Mouse (Mus musculus) liver, embryonic 11.5 days (tissue): Measurements from ENCODE around the gene Cdv3. TPM values are rescaled to one million over a fixed set of nuclear protein-coding genes. Genes with fewer than 3 reads are reported as not detected.
A peak's percentile ranks its signal among the peaks of the same experiment; 100 is the strongest.
"Not testable (repeated sequence)": the region's sequence is repeated elsewhere in the genome, so short reads cannot be mapped to it uniquely, and the experiment has no call there.

Experiments
- ATAC-seq: fragments of 200-750 bp; cut with Nextera tagmentation; replicated peaks from 2 replicates; pipeline ENCODE4 v1.8.0; 2017; ENCODE audit warnings: moderate number of reproducible peaks, mild to moderate bottlenecking, moderate TSS enrichment, moderate library complexity; ENCODE audit not compliant: low FRiP score
- DNase-seq: peaks from one replicate; pipeline ENCODE4 v3.0.0-alpha.2; 2017; ENCODE audit warnings: low spot score
- H3K27ac ChIP-seq: fragments of 300-500 bp; sonication (generic); 2 replicates; pipeline ENCODE4 v1.5.1; 2014; ENCODE audit warnings: mild to moderate bottlenecking, low read depth, low read length, control low read depth
- H3K27me3 ChIP-seq: fragments of 300-500 bp; sonication (generic); replicated peaks from 2 replicates; pipeline ENCODE4 v1.6.1; 2014; ENCODE audit warnings: low read length, mixed read lengths; ENCODE audit not compliant: control insufficient read depth, insufficient read depth
- H3K36me3 ChIP-seq: fragments of 300-500 bp; sonication (generic); 2 replicates; pipeline ENCODE4 v1.6.1; 2014; ENCODE audit warnings: mild to moderate bottlenecking, low read length, moderate library complexity, mixed read lengths; ENCODE audit not compliant: control insufficient read depth, insufficient read depth
- H3K4me1 ChIP-seq: fragments of 300-500 bp; sonication (generic); replicated peaks from 2 replicates; pipeline ENCODE4 v1.6.1; 2014; ENCODE audit warnings: low read length, mixed read lengths; ENCODE audit not compliant: control insufficient read depth, insufficient read depth
- H3K4me2 ChIP-seq: fragments of 300-500 bp; sonication (generic); 2 replicates; pipeline ENCODE4 v1.6.1; 2014; ENCODE audit warnings: mild to moderate bottlenecking, control low read depth, moderate library complexity
- H3K4me3 ChIP-seq: fragments of 300-500 bp; sonication (generic); 2 replicates; pipeline ENCODE4 v1.5.1; 2014; ENCODE audit warnings: low read depth, low read length, control low read depth
- H3K9ac ChIP-seq: fragments of 300-500 bp; sonication (generic); 2 replicates; pipeline ENCODE4 v1.6.1; 2014; ENCODE audit warnings: low read depth, low read length, control low read depth
- H3K9me3 ChIP-seq: fragments of 300-500 bp; sonication (generic); 2 replicates; pipeline ENCODE4 v1.6.1; 2016; ENCODE audit warnings: low read length, inconsistent platforms, mixed read lengths; ENCODE audit not compliant: control insufficient read depth
- WGBS: fragments of 180-500 bp; shearing (Covaris S2); extraction: QIAGEN DNeasy Blood & Tissue Kit; methylation state at CpG from one replicate; pipeline ENCODE4 v1.1.7; 2014; 5-methylcytosine and 5-hydroxymethylcytosine counted together
- polyA plus RNA-seq: library from polyadenylated mRNA; unstranded; fragments of >200 nt; fragmentation: Nextera tagmentation; extraction: Ambion mirVana; gene quantifications from 2 replicates; pipeline ENCODE4 v1.2.1, GENCODE M21; 2014

Gene Cdv3
- polyA plus RNA-seq, 1 experiment from 2014 or later = 123 TPM

DNA sequence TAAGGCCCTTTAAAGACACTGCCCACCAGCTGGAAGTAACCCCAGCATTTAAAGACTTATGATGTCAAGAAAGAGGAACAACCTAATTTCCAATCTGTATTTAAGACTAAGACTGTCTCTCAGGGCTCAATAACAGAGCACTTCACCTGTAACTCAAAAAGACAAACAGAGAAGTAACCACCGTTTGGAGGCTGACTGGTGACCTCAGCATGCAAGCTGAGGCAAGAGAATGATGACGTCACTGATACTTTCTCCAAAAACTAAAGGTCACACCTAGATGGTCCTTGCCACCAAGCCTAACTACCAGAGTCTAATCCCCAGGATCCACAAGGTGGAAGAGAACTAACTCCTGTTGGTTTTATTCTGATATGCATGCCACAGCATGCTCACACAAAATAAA, 5.0 kb downstream of the Cdv3 start:
- 59% methylated on average over 2 of the region's 2 CpGs for WGBS
- Histone ChIP-seq H3K4me2 (no peak overlapping the region), H3K4me1 (peaks cover 12% of the 10 kb centered on the region)

DNA sequence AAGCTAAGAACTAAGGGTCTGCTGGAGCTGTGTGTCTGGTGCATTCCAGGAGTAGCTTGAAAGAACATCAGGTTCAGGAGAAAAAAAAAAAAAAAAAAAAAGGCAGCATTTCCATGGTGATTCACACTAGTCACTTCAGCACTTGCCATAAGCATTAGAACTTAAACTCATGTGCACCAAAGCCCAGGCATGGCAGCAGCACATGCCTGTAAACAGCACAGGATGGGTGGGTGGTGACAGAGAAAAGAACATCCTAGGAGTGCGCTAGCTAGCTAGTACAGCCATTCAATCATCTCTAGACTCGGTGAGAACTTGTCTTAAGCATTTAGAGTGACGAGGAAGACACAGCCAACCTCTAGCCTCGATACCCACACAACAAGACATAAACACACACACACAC, 7.1 kb downstream of the Cdv3 start:
- H3K4me2 ChIP-seq = no peak overlapping the region
- no peak for DNase-seq
- H3K27ac ChIP-seq = no peak overlapping the region
- H3K9ac ChIP-seq = no peak overlapping the region
- no peaks in the 10 kb centered on the region for H3K27me3 ChIP-seq
- no peaks in the 10 kb centered on the region for H3K9me3 ChIP-seq
- ATAC-seq = peak; percentile 40; the same call in 1 of the 2 replicates
- peaks cover 32% of the 10 kb centered on the region for H3K36me3 ChIP-seq
- WGBS = 84% methylated on average over 4 of the region's 4 CpGs
- H3K4me1 ChIP-seq = peaks cover 12% of the 10 kb centered on the region
- H3K4me3 ChIP-seq = no peak overlapping the region

More for the DNA sequence above, 5.0 kb downstream of the Cdv3 start:
- no peak overlapping the region for H3K27ac ChIP-seq
- no peak overlapping the region for H3K9ac ChIP-seq
- peaks cover 32% of the 10 kb centered on the region for H3K36me3 ChIP-seq
- H3K27me3 ChIP-seq = no peaks in the 10 kb centered on the region
- H3K4me3 ChIP-seq = no peak overlapping the region
- ATAC-seq (no peak), DNase-seq (no peak)
- no peaks in the 10 kb centered on the region for H3K9me3 ChIP-seq

DNA sequence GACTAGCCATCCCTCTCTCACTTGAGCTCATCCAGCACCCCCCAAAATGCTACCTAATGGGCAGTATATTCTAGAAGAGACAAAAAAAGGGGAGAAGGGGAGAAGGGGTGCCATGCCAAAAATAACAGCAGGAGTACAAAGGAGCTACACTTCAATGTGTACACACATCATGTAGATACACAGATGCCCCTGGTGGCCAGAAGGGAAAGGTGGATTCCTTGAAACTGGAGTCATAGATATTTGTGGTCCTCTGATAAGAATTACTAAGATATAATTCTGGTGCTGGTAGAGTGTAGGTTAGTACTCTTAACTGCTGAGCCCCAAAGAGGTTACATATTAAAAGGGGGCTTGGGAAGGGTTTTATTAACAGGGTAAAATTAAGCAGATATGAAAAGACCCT, 7.7 kb downstream of the Cdv3 start:
- H3K36me3 ChIP-seq = peaks cover 30% of the 10 kb centered on the region
- ATAC-seq (peak; percentile 78), DNase-seq (no peak)
- no peaks in the 10 kb centered on the region for H3K27me3 ChIP-seq
- H3K27ac ChIP-seq = no peak overlapping the region
- H3K4me3 ChIP-seq = no peak overlapping the region
- peaks cover 7% of the 10 kb centered on the region for H3K4me1 ChIP-seq
- no peak overlapping the region for H3K4me2 ChIP-seq
- no peaks in the 10 kb centered on the region for H3K9me3 ChIP-seq
- no peak overlapping the region for H3K9ac ChIP-seq

DNA sequence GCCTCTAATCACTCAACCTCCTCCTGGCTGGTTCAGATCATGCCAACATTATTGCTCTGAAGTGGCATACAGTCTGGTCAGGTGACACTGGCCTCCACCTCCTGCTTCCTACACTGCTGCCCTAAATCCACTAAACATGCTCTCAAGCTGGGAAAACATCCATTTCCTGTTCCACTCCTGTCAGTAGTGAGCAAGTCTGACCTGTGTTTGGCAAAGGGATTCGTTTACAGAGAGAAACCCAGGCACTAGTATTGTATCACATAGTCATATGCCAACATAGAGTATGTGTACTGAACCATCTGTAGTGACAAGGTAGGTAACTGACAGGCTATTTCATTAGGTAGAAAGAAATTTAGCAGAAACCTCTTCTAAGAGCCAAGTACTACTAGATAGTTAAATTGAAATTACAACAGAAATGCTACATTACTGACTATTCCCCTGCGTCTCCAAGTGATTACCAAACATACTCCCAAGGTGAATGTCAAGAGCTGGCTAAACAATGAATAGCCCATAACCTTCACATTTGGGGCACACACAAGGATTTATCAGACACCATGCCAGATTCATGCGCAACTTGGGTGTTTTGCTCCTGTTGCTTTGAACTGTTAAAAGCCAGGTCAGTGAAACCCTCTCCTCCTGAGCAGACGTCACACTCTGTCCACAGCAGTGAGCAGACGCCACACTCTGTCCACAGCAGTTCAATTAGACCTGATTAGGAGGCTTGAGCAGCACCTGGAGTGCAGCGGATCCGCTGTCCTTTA, 12.0 kb downstream of the Cdv3 start:
- H3K36me3 ChIP-seq = peaks cover 21% of the 10 kb centered on the region
- ATAC-seq, H3K4me3 ChIP-seq, H3K9ac ChIP-seq, H3K9me3 ChIP-seq, H3K4me1 ChIP-seq, H3K27ac ChIP-seq, DNase-seq, H3K27me3 ChIP-seq, H3K4me2 ChIP-seq: not testable (repeated sequence)
- 78% methylated on average over 6 of the region's 7 CpGs for WGBS

DNA sequence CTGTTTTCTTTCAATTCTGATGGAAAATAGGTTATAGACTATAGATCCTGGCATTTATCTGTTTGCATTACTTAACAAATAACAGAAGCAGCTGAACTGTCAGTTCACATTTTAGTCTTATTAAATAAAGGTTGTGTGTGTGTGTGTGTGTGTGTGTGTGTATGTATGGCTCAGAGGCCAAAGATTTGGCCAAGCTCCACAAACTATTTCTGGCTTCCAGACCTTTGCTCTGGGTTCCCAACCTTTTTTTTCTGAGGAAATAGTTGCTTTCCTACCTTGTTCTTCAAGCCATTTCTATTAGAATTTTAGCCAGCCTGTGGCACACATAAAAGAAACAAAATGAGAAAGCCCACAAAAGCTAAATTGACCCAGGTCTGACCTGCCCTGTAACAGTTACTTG, 16.8 kb downstream of the Cdv3 start:
- Histone ChIP-seq H3K27me3 (no peaks in the 10 kb centered on the region), H3K36me3 (peaks cover 35% of the 10 kb centered on the region), H3K4me3 (no peak overlapping the region), H3K4me2 (no peak overlapping the region), H3K9ac (no peak overlapping the region), H3K9me3 (no peaks in the 10 kb centered on the region), H3K27ac (no peak overlapping the region), H3K4me1 (0 out of 2 replicates have a peak, but pooled peaks cover 5% of the 10 kb centered on the region)
- no peak for ATAC-seq
- no peak for DNase-seq

DNA sequence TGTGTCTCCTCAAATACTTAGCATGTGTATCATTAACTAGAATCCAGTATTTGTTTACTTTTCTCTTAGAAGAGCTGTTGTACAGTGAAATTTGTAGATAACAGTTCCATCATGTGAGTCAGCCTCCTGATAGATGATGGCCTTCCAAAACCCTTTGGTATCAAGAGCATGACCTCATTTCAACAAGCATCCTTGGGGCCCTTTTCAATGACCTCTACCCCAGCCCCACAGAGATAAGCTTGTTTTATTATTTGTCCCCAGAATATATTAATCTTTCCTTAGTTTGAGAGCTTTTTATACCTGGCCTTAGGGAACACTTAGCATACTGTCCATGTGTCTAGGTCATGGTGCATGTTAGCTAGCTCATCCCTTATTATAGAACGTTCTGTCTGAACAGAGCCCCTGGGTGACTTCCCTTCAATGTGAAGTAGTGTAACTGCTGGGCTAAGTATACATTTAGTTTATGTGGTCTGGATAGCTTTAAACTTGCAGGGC, 17.6 kb downstream of the Cdv3 start:
- H3K27me3 ChIP-seq = no peaks in the 10 kb centered on the region
- H3K9ac ChIP-seq = no peak overlapping the region
- H3K9me3 ChIP-seq = no peaks in the 10 kb centered on the region
- 77% methylated on average over 1 of the region's 1 CpGs for WGBS
- DNase-seq = no peak
- H3K4me3 ChIP-seq = no peak overlapping the region
- no peak overlapping the region for H3K27ac ChIP-seq
- H3K4me1 ChIP-seq = 0 out of 2 replicates have a peak, but pooled peaks cover 5% of the 10 kb centered on the region
- no peak for ATAC-seq
- no peak overlapping the region for H3K4me2 ChIP-seq
- H3K36me3 ChIP-seq = peaks cover 41% of the 10 kb centered on the region

DNA sequence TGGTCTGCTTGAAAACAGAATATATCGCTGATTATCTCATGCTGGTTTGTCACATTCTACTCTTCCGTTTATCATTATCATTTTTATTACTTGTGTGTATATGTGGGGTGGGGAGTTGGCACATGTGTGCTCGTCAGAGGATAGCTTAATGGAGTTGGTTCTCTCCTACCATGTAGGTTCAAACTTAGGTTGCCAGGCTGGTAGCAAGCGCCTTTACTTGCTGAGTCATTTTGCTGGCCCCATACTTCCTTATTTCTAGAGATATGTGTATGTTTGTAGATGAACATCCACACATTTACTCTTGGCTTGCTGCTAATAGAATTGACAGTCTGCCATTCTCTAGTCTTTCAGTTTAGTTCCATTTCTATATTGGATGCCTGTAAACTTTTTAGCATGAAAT, 18.6 kb downstream of the Cdv3 start:
- no peak for DNase-seq
- H3K9me3 ChIP-seq = no peaks in the 10 kb centered on the region
- H3K9ac ChIP-seq = no peak overlapping the region
- no peak overlapping the region for H3K4me3 ChIP-seq
- WGBS = 64% methylated on average over 4 of the region's 4 CpGs
- no peak for ATAC-seq
- no peaks in the 10 kb centered on the region for H3K27me3 ChIP-seq
- 0 out of 2 replicates have a peak, but pooled peaks cover 5% of the 10 kb centered on the region for H3K4me1 ChIP-seq
- H3K27ac ChIP-seq = no peak overlapping the region
- peaks cover 43% of the 10 kb centered on the region for H3K36me3 ChIP-seq
- no peak overlapping the region for H3K4me2 ChIP-seq

DNA sequence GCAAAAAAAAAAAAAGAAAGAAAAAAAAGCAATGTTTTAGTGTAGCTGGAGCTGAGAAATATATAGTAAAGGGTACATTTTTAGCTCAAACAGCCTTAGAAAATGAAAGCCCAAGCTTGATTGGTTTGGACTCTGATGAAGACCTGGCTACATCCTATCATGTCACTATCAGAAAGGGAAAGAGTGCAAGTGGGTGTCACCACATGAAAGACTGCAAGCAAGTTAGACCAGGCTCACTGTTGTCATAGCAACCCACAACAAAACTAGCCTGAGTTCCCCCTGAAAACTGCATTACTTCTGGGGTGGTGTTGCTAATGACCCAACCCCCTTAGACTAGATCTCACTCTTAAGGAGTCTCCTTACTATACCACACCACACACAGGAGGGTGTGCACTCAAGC, 28.7 kb downstream of the Cdv3 start:
- no peaks in the 10 kb centered on the region for H3K27me3 ChIP-seq
- no peaks in the 10 kb centered on the region for H3K9me3 ChIP-seq
- no peak overlapping the region for H3K9ac ChIP-seq
- no peak overlapping the region for H3K4me2 ChIP-seq
- ATAC-seq (no peak), DNase-seq (no peak)
- H3K4me1 ChIP-seq = no peaks in the 10 kb centered on the region
- H3K36me3 ChIP-seq = peaks cover 66% of the 10 kb centered on the region
- H3K4me3 ChIP-seq = no peak overlapping the region
- no peak overlapping the region for H3K27ac ChIP-seq

DNA sequence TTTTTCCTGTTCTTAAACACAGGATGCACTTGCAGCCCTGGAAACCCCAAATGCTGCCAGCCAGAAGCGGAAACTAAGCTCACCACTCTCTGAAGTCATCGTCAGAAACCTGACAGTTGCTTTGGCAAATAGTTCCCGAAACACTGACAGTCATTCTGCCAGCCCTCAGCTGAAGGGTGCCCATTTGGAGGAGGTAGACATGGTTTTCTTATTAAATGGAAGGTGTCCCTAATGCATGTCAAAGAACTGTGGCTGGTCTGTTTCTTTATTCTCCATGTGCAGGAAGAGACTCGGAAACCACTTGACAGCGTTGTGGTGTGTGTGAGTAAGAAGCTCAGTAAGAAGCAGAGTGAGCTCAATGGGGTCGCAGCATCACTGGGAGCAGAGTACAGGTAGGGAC, 33.0 kb downstream of the Cdv3 start:
- no peak overlapping the region for H3K27ac ChIP-seq
- no peaks in the 10 kb centered on the region for H3K27me3 ChIP-seq
- peaks cover 55% of the 10 kb centered on the region for H3K36me3 ChIP-seq
- no peak for DNase-seq
- H3K4me2 ChIP-seq = no peak overlapping the region
- H3K9ac ChIP-seq = no peak overlapping the region
- no peaks in the 10 kb centered on the region for H3K9me3 ChIP-seq
- no peak overlapping the region for H3K4me3 ChIP-seq
- no peaks in the 10 kb centered on the region for H3K4me1 ChIP-seq
- ATAC-seq = no peak
- WGBS = 76% methylated on average over 6 of the region's 6 CpGs
